Mouse (Mus musculus) retina, postnatal 7 days (tissue): ENCODE data around the gene Aaas.
"Not testable (repeated sequence)": the region's sequence is repeated elsewhere in the genome, so short reads cannot be mapped to it uniquely, and the experiment has no call there.

ENCODE experiments used
- DNase-seq: peaks from one replicate; pipeline ENCODE4 v3.0.0-alpha.2; 2012; ENCODE audit warnings: low read depth, low spot score

The Aaas gene

DNA sequence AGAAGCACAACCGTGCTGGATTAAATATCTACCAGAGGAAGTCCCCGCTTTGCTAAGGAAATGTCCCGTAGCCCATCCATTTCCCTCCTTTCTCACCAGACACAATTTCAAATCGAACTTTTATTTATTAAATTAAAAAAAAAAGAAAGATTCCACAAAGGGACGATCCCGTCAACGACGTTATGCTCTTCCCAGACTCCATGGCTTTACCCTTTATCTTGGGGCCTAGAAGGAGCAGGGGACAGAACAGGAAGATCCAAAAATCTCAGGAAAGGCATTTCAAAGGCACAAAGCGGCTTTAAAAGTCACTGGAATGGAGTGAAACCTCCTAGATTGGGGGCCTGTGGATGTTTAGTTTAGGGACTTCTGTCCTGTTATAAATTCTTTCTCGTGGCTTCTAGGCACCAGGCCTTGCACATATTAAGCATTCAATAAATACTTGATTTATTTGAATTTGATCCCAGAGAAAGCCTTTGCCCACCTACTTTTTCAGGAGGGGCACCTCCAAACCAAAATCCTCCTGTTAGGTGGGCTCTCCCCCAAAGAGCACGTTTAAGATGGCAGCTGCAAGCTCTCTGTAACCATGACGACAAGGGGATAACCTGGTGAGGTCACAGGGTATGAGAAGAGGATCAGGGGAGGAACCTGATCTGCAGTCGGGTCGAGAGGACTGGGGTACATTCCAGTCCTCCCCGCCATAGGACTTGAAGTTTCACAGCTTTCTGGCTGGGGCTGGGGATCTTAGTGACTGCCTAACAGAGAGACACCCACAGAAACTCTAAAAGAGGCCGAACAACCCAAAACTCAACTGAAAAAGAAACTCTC is 6.1 kb upstream of the Aaas start:
- no peak for DNase-seq

DNA sequence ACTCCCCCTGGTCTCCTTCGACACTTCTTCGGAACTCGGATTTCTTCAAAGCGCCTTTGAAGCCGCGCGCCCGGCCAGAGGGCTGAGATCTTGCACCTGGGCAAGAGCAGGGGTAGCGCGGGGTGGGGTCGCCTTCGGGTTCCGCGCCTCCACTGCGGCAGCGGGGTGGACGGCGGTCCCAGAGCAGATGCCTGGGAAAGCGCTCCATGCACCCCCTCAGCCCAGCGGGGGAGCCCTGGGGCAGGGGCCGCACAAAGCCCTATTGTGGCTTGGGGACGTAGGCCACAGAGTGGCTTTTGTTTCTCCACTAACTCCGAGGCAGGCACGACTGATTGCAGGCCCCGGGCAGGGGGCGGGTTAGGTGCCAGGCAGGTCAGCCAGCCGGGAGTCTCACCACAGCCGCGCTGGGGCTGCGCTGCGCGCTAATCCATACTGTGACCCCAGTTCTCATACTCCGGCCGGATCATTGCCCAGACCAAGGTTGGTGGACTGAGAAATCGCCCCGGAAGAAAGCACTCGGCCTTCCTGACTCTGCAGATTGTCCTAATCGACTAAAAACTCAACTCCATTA is 5.4 kb upstream of the Aaas start:
- no peak for DNase-seq

DNA sequence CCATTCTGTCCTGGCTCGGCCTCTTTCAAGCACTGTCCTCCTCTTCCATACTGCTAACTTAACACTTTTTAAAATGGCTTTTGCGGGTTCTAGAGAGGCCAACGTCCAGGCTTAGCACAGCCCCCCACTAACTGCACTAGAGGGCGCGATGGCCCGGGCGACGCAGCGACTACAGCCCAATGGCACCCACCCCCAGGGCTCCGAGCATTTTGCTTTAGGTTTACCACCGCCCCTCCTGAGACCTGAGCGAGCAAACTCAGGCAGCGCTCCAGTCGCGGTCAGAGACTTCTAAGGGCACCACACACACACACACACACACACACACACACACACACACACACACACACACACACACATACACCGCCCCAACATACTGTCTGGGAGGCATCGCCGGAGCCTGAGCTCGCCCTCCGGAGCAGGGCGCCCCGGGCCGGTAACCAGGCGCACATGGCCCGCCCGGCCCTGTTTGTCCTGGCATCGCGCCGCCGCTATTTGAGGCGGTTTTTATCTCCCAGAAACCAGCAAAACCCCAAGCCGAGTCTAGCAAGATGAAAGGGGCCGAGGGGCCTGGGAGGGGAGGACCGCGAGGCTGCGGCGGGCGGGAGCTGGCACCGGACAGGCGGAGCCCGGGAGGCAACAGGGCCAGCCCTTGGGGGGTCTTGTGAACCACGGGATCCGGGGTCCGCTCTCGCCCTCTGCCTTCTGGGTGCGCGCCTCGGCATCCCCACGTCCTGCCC is 4.7 kb upstream of the Aaas start:
- DNase-seq, result no peak

DNA sequence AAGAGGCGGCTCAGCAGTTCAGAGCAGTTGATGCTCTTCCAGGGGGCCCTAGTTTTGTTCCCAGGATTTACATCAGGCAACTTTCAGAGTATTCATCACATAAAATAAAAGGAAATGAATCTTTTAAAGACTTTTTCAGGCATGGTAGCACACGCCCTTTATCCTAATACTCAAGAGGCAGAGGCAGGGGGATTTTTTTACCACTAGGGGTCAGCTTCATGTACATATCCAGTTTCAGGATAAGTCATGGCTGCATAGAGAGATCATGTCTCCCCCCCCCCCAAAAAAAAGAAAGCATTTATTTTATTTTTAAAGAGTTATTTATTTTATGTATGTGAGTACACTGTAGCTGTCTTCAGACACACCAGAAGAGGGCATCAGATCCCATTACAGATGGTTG is 3.4 kb upstream of the Aaas start:
- no peak for DNase-seq

DNA sequence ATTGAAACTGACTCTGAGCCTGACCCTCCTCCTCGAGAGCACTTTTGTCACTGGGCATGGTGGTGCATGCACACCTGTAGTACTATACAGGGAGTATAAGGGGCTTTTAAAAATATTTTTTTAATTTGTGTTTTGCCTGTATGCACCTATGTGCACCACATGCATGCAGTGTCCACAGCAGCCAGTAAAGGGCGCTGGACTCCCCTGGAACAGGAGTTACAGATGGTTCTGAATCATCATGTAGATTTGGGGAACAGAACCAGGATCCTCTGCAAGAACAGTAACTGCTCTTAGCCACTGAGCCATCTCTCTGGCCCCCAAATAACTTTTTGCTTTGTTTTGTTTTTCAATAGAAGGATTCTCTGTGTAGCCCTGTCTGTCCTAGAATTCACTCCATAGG is 1.6 kb upstream of the Aaas start:
- DNase-seq, result no peak

DNA sequence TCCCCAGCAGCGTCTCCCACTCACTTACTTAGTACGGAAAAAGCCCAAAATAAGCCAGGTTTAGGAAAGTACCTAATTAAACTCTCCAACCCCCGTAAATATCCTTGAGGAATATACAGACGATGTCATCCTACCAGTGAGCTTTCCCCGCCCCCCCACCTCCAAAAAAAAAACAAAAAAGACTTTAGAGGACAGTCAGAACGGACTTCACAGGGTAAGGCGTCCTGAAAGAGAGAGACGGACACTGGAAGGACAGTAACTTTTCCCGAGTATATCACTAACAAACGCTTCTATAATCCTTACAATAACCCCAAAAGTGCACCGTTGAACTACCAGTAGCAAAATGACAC is 346 bp upstream of the Aaas start:
- no peak for DNase-seq

DNA sequence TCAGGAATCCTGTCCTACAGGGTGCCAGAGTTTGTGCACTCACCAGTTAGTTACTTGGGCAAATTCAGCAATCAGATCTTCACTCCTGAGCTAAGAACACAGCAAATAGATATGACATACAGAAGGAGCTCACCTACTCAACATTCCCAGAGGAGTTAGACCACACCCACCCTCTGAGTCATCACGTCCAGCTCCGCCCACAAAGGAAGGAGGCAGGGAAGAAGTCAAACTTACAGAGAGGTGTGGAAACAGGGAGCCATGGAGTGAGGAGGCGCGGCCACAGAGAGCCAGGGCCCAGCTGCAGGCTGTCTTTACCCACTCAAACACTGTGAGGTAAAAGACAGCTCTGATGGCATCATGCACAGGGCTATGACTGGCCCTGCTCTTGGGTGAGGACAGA is 4.1 kb downstream of the Aaas start:
- DNase-seq, result no peak

DNA sequence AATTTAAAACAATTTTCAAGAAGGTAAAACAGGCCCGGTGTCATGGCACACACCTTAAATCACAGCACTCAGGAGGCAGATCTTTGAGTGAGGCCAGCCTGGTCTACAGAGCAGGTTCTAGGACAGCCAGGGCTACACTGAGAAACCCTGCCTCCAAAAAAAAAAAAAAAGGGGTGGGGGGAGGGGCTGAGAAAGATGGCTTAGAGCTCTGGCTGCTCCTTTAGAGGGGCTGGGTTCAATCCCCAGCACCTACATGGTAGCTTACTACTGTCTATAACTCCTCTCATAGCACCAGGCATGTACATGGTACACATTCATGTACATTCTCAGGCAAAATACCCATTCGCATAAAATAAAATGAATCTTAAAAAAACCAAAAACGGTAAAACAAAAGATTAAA is 6.1 kb downstream of the Aaas start:
- DNase-seq, result no peak

DNA sequence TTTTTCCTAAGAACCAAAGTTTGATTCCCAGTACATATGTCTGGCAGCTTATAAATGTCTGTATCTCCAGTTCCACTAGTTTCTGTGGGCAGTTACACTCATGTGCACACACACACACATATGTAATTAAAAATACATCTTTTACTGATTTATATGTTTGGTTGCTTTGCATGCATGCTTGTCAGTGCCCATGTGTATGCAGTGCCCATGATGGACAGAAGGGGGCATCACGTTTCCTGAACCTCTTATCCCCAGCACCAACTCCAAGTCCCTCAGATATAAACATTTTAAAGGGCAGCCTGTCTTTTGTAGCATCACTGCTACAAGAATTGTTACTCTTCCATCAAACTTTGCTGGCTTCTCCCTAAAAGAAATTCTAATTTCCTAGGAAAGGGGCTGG is 9.0 kb downstream of the Aaas start:
- DNase-seq, result no peak

DNA sequence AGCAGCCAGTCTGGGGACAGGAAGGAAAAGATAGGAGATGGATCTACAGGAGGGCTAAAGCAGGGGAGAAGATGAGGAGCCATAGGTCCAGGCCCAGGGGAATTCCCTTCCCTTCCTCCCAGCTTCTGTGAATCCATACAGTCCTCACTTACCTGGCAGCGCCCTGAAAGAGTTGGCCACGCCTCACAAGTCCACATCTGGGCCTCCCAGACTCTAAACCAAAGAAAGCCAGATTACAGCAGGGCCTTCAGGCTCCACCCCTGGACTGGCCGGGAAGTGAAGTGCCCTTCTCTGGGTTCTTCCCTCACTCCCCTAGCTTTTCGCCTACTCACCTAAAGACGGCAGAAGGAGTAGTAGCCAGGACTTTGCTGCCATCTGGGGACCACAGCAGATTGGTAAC is 11.0 kb downstream of the Aaas start:
- DNase-seq, result no peak

DNA sequence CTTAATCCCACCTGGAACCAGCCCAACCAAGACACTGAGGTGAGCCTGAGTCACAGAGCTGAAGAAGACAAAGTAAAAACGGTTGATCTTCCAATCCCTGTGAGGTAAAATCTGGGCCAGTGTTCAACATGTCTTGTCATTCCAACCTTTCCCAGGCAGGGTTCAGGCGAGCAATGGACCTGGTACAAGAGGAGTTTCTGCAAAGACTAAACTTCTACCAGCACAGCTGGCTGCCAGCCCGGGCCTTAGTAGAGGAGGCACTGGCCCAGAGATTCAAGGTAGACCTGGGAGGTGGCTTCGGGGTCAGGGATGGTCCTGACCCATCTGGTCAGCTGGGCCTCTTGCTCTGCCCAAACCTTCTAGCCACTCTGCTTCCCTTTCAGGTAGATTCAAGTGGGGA is 13.6 kb downstream of the Aaas start:
- DNase-seq, result no peak

DNA sequence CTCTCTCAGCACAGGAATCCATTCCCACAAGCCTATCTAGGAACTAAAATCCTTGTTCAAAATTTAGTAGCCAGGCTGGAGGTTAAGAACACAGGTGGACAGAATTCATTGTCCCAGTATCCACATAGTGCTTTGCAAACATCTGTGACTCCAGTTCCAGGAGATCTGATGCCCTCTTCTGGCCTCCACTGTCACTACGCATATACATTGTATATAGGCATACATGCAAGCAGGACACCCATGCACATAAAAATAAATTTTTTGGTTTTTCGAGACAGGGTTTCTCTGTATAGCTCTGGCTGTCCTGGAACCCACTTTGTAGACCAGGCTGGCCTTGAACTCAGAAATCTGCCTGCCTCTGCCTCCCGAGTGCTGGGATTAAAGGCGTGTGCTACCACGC is 14.6 kb downstream of the Aaas start:
- DNase-seq, result not testable (repeated sequence)

DNA sequence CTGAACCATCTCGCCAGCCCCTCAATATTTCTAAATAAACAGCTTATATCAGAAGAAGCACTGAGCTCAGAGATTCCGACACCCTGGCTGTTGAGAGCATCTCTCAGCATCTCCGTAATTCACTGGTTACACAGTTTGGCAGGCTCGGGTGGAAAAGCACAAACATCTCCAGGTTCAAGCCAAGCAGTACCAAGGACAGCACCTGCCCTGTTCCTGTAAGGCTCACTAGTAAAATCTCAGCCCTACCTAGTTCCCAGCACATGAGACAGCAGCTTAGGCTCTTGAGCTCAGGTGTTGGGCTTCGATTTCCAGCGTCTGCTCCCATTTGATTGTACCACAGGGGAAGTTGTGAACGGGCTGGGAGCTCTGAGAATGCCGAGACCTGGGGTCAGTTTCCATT is 15.3 kb downstream of the Aaas start:
- no peak for DNase-seq

DNA sequence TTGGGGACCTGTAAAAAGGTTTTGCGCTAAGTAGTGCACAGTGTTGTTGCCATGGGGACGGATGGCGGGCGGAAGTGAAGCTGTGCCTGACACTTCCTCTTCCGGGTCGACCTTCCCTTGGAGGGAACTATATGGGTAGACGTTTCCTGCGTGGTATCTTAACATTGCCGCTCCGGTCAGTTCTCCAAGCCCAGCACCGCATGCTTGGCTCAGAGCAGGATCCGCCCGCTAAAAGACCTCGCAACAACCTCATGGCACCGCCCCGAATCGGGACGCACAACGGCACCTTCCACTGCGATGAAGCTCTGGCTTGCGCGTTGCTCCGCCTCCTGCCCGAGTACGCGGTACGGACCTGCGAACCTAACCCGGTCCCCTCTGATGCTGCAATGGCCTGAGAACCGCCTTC is 19.0 kb downstream of the Aaas start, which contains the start of gene Myg1:
Myg1 (plus strand) TSS at position 100 of the 406 bp plus-strand sequence.
- DNase-seq, result peak; percentile 79

DNA sequence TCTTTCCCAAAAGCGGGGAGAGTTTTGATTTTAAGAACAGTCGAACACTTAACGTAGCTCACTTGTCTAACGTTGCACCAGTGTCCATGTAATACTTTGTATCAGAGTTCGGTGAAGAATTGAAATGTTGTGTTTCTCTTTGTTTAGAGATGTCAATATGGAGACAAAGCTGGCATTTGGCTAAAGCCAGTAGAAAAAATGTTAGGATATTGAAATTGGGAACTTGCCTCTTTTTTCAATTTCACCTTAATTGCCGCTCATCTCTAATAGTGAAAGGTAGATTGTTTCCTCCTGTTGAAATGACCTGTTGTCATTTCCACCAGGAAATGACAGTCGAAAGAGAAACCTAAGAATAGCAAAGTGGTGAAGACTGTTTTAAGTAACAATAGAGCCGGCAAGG is 23.7 kb downstream of the Aaas start:
- no peak for DNase-seq

DNA sequence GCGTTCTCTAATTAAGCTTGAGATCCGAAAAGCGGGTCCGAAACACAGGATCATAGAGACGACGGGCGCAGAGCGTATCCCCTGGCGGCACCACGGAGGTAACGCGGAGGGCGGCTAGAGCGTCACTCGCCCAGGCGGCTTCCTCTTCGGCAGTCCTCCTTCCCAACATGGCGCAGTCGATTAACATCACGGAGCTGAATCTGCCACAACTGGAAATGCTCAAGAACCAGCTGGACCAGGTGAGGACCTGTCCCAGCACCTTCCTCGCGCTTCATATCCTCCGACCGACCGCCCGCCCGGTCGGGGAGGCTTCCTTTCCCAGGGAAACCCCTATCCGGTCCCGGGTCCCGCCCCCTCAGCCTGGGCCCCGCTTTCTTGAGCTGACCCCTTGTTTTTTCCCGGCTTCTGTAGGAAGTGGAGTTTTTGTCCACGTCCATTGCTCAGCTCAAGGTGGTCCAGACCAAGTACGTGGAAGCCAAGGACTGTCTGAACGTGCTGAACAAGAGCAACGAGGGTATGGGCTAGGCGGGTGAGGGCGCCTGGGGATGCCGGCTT is 24.5 kb downstream of the Aaas start, which contains the start of gene Pfdn5:
Pfdn5 (plus strand) TSS at position 95 of the 555 bp plus-strand sequence.
- peak; percentile 68 for DNase-seq

DNA sequence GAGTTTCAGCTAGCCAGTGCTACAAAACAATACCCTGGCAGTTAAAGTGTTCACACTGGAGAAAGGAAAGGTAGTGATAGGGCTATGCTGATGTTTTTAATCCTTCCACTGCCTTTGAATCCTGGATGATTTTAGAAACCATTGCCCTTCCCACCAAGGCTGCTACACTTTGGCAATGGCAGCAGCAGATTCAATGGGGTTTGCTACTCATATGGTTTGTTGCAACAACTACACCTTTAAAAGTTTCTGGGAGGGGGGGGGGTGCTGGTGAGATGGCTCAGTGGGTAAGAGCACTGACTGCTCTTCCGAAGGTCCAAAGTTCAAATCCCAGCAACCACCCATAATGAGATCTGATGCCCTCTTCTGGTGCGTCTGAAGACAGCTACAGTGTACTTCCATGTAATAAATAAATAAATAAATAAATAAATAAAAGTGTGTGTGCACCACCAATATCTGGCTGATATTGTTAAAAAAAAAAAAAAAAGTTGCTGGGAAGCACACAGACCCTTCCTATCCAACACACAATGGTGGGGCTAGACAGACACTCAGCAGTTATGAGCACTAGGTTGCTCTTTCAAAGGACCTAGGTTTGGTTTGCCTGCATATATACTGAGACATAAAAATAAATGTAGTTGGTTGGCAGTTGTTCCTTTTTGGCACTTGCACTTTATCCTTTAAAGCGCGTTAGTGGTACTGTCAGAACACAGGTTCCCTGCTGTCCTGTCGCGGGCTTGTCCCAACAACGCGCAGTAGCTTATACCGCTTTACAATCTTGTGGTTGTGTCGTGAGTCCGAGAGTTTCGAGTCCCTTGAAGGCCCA is 25.7 kb downstream of the Aaas start:
- DNase-seq, result no peak

DNA sequence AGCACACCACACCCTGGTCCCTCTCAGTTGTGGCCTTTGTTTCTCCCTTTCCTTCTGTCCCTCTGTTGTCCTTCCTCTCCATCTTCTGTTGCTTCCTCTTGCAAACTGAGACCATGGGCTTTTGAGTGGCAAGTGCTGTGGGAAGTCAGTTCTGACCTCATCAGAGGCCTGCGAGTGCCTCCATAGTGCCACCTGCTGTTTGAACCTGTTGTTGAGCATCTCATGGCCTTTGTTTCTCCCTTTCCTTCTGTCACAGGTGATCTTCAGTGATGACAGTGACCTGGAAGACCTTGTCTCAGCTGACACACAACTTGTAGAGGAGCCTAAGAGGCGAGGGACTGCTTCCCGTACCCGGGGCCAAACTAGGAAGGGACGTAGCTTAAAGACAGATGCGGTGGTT is 34.3 kb downstream of the Aaas start:
- peak; percentile 46 for DNase-seq

DNA sequence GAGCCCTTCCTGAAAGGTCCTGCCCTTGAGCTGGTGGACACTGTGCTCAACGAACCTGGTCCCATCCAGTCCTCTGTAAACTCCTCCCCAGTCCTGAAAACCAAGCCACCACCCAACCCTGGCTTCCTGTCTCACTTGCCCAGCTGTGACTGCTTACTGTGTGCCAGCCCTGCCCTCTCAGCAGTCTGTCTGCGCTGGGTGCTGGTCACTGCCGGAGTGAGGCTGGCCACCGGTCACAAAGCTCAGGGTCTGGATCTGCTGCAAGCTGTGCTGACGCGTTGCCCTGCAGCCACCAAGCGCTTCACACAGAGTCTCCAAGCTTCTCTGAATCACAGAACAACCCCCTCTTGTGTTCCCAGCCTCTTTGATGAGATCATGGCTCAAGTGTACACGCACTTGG is 35.3 kb downstream of the Aaas start:
- no peak for DNase-seq

DNA sequence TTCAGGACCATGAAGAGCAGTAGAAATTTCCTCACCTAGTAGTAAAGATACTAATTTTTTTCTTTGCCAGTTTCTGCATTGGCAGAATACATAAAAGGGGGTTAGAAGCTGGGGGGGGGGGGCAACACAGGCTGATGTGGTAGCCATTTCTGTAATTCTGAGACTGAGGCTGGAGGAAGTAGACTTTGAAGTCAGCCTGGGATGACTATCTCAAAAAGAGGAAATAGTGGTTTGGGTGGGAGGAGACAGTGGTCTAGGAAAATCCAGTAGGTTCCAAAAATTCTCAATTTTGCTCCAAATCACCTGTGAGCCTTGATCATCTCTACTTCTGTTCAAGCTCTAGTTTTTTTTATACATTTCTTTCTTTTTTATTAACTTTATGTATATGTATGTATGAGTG is 39.1 kb downstream of the Aaas start:
- no peak for DNase-seq

DNA sequence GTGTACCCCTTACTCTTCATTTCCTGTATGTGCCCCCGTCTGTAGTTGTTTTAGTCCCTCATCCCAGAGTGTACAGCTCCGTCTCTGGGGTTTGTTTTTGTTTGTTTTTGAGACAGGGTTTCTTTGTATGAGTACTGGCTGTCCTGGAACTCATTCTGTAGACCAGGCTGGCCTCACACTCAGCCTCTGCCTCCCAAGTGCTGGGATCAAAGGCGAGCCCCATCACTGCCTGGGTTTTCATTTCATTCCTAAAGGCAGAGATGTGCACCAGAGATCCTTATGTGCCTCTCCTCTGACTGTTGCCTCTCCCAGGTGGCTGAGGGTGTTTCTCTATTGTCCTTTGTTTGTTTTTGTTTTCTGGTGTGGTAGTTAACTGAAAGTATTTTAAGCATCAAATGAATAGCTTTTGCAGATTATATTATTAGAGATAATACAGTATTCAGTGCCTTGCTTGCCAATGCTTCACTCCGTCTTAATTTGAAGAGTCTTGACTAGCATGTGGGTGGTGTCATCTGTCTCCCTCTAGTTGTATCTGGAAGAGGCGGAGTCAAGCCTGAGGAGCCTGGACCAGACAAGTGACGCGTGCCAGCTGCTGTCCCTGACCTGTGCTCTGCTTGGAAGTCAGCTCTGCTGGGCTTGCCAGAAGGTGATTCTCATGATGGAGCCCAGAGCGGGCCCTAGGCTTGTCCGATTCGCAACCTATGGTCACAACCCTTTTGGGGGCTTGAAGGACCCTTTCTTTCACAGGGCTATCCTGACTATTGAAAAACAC is 40.3 kb downstream of the Aaas start:
- no peak for DNase-seq
